Mouse (Mus musculus) limb, embryonic 15.5 days (tissue): Measurements from ENCODE around the gene Med24. TPM values are rescaled to one million over a fixed set of nuclear protein-coding genes. Genes with fewer than 3 reads are reported as not detected.

Experiments used
- ATAC-seq: fragments of 200-750 bp; cut with Nextera tagmentation; 2 replicates; pipeline ENCODE4 v1.8.0; 2017; ENCODE audit warnings: low read depth, moderate TSS enrichment; ENCODE audit not compliant: insufficient number of reproducible peaks, low FRiP score, low TSS enrichment
- H3K27ac ChIP-seq: fragments of 300-500 bp; sonication (generic); 2 replicates; pipeline ENCODE4 v1.5.1; 2015; ENCODE audit warnings: moderate library complexity, mild to moderate bottlenecking, inconsistent platforms
- H3K27me3 ChIP-seq: fragments of 300-500 bp; sonication (generic); 2 replicates; pipeline ENCODE4 v1.6.1; 2015; ENCODE audit warnings: inconsistent platforms
- H3K36me3 ChIP-seq: fragments of 300-500 bp; sonication (generic); 2 replicates; pipeline ENCODE4 v1.6.1; 2015; ENCODE audit warnings: inconsistent platforms
- H3K4me1 ChIP-seq: fragments of 300-500 bp; sonication (generic); 2 replicates; pipeline ENCODE4 v1.6.1; 2015; ENCODE audit warnings: inconsistent platforms
- H3K4me2 ChIP-seq: fragments of 300-500 bp; sonication (generic); 2 replicates; pipeline ENCODE4 v1.6.1; 2015; ENCODE audit warnings: mild to moderate bottlenecking, inconsistent platforms
- H3K4me3 ChIP-seq: fragments of 300-500 bp; sonication (generic); 2 replicates; pipeline ENCODE4 v1.5.1; 2015; ENCODE audit warnings: mild to moderate bottlenecking, inconsistent platforms
- H3K9ac ChIP-seq: fragments of 300-500 bp; sonication (generic); 2 replicates; pipeline ENCODE4 v1.6.1; 2015; ENCODE audit warnings: inconsistent platforms
- H3K9me3 ChIP-seq: fragments of 300-500 bp; sonication (generic); 2 replicates; pipeline ENCODE4 v1.6.1; 2016; ENCODE audit warnings: inconsistent platforms
- WGBS: fragments of 180-500 bp; shearing (Covaris S2); methylation state at CpG from one replicate; pipeline ENCODE4 v1.1.7; 2015; 5-methylcytosine and 5-hydroxymethylcytosine counted together
- polyA plus RNA-seq: library from polyadenylated mRNA; unstranded; fragments of >200 nt; fragmentation: Nextera tagmentation; extraction: Ambion mirVana; gene quantifications from 2 replicates; pipeline ENCODE4 v1.2.1, GENCODE M21; 2015

Gene Med24
- polyA plus RNA-seq, 1 experiment from 2014 or later, result 47.6 TPM

DNA sequence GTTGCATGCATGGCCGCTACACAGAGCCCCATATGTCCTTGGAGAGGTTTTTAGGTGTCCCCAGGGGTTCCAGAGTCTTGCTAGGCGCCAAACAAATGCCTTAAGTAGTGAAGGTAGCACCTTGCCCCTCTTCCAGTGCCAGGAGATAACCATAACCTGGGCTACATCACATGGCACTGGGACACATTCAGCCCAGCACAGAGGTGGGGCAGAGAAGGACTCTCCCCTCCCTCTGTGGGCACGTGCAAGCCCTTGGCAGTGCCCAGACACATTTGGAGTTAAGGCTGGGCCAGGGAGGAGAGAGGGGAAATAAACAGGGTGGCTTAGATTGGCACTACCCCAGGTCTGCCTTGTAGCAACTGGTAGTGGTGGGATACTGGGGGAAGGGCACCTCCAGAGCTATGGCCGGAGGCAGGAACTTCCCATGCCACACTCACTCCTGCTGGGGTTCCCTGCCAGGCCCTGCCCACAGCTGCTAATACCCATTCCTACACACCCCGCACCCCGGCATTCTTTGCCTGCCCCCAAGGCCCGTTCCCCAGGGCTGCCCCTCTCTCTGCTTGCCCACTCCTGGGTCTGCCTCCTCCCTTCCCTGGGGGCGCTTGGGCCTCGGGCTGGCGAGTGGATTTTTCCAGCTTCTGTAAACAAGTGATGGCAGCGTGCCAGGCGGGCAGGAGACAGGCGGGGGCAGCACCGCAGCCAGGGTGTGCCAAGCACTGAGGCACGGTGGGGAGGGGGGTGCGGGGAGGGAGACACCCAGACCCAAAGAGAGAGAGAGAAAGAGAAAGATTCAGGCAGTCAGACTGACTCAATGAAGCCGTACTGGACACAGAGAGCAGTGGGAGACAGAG lies 21.3 kb upstream of the Med24 start:
- Histone ChIP-seq H3K9ac (0 out of 2 replicates have a peak overlapping the region, but pooled peaks have one; percentile 2), H3K9me3 (no peaks in the 10 kb centered on the region), H3K36me3 (peaks cover 8% of the 10 kb centered on the region; the same call in 1 of the 2 replicates), H3K4me1 (peaks cover 94% of the 10 kb centered on the region), H3K27me3 (no peaks in the 10 kb centered on the region), H3K4me2 (peak overlapping the region; percentile 39), H3K4me3 (peak overlapping the region; percentile 9; the same call in 1 of the 2 replicates), H3K27ac (peak overlapping the region; percentile 86)
- ATAC-seq, result peak; percentile 35
- 27% methylated on average over 17 of the region's 17 CpGs for WGBS

DNA sequence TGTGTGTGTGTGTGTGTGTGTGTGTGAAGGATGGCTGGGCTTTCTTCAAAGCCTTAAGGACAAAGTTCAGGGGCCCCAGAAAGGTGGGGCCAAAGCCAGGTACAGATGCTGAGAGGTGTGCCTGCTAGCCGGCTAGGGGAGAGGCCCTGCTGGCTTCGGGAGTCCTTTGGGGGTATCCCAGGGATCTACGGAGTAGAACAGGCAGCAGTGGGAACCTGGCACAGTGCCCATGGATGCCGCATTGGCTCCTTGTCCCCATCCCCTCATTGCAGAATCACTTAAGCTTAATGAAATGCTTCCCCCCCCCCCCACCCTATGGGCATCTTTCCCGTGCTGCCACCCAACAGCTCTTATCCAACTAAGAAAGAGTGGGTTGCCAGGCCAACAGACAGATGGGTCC lies 20.5 kb upstream of the Med24 start:
- ATAC-seq, result no peak
- Histone ChIP-seq H3K9me3 (no peaks in the 10 kb centered on the region), H3K4me1 (peaks cover 98% of the 10 kb centered on the region), H3K4me3 (no peak overlapping the region), H3K36me3 (peaks cover 8% of the 10 kb centered on the region; the same call in 1 of the 2 replicates), H3K9ac (no peak overlapping the region), H3K4me2 (no peak overlapping the region), H3K27ac (peak overlapping the region; percentile 86), H3K27me3 (no peaks in the 10 kb centered on the region)
- WGBS, result 30% methylated on average over 5 of the region's 5 CpGs

DNA sequence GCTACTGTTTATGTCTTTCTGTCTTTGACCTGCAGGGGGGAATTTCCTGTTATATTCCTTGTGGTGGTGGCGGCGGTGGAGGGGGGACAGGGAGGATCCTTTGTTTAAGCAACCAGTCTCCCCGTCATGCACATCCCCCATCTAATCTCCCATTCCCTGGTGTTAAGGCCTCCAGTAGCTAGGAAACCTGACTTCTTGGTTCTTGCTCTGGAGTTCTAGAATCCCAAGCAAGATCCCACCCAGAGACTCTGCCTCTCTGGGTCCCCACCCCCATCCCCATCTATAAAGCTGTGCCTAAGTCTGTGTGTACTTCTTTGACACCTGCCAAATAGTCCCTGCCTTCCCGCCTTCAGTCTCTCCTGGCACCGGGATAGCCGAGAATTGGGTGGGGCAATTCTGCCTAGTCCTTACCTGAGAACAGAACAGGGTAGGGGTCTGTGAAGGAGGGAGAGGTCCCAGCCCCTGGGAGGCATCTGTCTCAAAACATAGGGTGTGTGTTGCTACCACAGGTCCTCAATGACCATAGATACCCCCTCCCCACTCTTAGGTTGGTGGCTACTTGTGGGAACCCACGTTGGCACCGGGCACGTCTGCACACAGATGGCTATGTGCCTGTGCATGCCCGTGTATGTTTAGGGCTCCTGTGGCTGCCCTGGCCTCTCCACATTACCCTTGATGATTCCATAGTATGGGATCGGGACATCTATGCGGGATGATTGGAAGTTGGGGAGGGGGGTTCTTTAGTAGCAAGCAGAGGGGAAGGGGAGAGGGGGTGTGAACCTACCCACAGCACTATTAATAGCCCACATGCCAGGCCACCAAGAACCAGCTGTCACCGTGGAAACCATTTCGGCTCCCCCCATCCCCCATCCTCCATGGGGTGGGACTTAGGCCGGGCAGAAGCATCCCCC lies 19.5 kb upstream of the Med24 start:
- Histone ChIP-seq H3K9ac (no peak overlapping the region), H3K4me1 (peaks cover 98% of the 10 kb centered on the region), H3K4me3 (no peak overlapping the region), H3K9me3 (no peaks in the 10 kb centered on the region), H3K27me3 (no peaks in the 10 kb centered on the region), H3K4me2 (peak overlapping the region; percentile 31), H3K36me3 (peaks cover 3% of the 10 kb centered on the region; the same call in 1 of the 2 replicates), H3K27ac (peak overlapping the region; percentile 86)
- no peak for ATAC-seq
- 24% methylated on average over 15 of the region's 15 CpGs for WGBS

DNA sequence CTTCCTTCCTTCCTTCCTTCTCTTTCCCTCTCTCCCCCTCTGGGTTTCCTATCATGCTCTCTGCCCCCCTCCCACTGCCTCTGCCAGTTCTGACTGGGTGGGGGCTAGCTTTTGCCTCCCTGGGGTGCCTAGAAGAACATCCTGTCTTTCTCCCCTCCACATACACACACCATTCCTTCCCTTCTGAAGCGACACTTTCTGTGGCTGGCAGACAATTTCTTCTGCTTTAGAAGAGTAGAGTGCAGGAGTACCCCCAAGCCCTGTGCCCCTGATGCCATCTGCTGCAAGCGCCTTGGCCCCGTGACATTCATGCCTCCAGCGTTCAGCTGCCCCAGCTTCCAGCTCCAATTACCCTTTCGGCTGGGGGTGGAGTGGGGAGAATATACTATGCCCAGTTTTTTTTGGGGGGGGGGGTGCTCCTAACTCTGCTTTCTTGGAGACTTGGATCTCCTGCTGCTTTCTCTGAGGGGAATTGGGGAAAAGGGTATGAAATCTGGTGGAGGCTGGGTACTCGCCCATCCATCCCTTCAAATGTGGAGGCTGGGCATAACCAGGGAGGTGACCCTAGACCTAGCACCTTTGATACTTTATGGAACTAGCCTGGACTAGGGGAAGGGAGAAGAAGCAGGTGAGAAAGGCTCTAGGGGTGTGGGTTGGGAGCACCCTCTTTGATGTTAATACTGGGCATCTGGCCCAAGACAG lies 18.7 kb upstream of the Med24 start:
- Histone ChIP-seq H3K4me1 (peaks cover 98% of the 10 kb centered on the region), H3K27ac (peak overlapping the region; percentile 78), H3K4me2 (peak overlapping the region; percentile 31), H3K36me3 (no peaks in the 10 kb centered on the region), H3K9me3 (no peaks in the 10 kb centered on the region), H3K27me3 (no peaks in the 10 kb centered on the region), H3K9ac (no peak overlapping the region), H3K4me3 (peak overlapping the region; percentile 13; the same call in 1 of the 2 replicates)
- 17% methylated on average over 6 of the region's 6 CpGs for WGBS
- no peak for ATAC-seq

DNA sequence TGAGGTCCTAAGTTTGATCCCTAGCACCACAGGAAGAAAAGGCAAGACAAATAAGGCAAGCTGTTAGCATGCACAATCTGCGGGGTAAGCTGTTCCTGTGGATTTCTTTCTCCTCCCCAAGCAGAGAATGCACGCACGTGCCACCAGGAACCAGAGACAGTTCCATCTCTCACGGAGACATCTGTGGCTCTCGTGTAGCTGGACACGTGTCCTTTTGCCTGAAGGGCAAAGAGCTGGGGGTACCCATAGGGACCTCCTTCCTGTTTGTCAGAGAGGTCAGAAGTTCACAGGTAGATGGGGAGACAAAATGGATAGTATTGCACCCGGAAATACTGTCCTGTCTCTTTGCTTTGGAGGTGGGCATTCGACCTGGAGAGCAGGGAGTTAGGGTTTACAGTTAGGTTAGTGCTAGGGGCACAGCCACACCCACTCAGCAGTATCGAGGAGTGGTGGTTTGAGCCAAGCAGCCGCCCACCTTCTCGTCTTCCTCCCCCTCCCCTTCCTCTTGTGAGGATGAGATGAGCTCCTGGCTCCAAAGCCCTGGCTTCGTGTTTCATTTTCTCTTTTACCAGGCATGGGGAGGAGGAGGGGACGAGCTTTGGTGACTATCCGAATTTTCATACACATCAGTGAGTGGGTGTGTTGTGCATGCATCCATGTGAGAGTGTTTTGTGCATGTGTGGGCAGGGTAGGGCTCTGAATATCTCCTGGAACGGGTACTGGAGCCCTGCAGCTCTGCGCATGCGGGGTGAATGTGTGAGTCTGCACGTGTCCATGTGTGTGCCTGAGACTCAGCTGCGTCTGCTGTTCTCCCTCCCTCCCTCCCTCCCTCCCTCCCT lies 17.8 kb upstream of the Med24 start:
- Histone ChIP-seq H3K9me3 (no peaks in the 10 kb centered on the region), H3K4me3 (peak overlapping the region; percentile 25), H3K27ac (peak overlapping the region; percentile 76), H3K27me3 (no peaks in the 10 kb centered on the region), H3K4me2 (peak overlapping the region; percentile 44), H3K4me1 (peaks cover 93% of the 10 kb centered on the region), H3K9ac (no peak overlapping the region), H3K36me3 (no peaks in the 10 kb centered on the region)
- WGBS, result 5% methylated on average over 19 of the region's 19 CpGs
- ATAC-seq, result peak; percentile 65; the same call in 1 of the 2 replicates

DNA sequence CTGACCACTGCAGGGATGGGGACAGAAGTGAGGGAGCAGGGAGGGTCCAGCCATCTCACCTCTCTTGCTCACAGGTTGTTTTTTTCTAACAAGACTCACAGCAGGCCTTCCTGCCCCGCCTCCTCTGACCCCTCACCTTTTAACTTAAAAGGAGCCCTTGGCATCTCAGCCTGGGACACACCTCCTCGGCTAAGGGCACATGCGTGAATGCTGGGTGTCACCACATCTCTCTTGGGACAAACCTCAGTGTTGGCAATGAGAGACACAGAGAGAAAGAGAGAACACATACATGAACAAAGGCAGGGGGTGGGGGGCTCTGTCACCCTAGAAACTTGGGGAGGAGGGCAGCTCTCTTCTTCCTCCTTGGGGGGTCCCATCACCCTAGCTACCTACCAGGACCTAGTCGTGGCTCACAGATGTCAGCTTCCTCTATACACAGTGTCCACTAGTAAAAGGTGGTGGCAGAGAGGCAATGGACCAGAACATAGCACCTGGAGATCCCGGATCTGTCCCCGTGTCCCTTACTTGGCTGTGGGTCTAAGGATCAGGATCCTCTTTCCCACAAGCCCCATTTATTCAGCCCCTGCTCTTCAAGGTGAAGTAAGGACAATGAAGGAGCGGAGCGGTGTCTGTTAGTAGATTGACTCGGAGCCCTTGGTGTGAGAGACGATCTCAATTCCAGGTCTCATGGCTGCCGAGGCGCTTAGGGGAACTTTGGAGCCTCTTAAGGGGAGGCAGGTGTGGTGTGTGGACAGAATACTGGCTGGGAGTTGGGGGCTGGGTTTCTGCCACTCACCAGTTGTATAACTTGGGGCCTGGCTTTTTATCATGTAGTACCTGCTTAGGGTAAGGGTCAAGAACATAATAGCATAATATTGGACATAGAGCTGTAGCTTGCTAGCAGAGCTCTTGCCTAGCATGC lies 17.0 kb upstream of the Med24 start:
- no peak overlapping the region for H3K9ac ChIP-seq
- ATAC-seq, result no peak
- peaks cover 87% of the 10 kb centered on the region for H3K4me1 ChIP-seq
- WGBS, result 47% methylated on average over 12 of the region's 12 CpGs
- H3K27ac ChIP-seq, result peak overlapping the region; percentile 76
- H3K36me3 ChIP-seq, result no peaks in the 10 kb centered on the region
- H3K27me3 ChIP-seq, result no peaks in the 10 kb centered on the region
- no peaks in the 10 kb centered on the region for H3K9me3 ChIP-seq
- H3K4me2 ChIP-seq, result no peak overlapping the region
- H3K4me3 ChIP-seq, result no peak overlapping the region

DNA sequence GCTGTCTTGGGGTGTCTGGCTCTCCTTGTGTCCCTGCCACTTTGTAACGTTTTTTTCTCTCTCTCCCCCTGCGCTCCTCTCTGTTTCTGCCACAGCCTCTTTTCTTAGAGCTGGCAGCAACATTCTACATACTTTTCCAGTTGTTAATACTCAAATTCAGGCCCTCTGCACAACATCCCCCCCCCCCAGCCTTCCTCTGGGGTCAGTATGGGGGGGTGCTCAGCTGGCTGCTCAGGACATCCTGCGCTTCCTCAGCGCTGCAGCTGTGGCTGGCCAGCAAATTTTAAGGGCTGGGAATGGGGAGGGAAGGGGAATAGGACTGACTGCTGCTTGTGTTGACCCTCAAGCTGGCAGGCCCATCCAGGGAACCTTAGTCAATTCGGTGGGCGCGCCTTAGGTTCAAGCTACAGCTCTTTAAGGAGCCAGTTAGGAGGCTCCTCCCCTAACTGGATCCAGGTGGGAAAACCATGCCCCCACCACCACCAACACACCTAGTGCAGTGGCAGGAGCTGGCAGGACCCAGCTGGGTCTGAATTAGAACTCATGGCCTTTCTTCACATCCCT lies 15.3 kb upstream of the Med24 start:
- ATAC-seq, result no peak
- Histone ChIP-seq H3K9ac (0 out of 2 replicates have a peak overlapping the region, but pooled peaks have one; percentile 20), H3K27ac (peak overlapping the region; percentile 92), H3K4me2 (peak overlapping the region; percentile 84), H3K36me3 (no peaks in the 10 kb centered on the region), H3K27me3 (no peaks in the 10 kb centered on the region), H3K4me1 (peaks cover 87% of the 10 kb centered on the region), H3K4me3 (peak overlapping the region; percentile 91), H3K9me3 (no peaks in the 10 kb centered on the region)
- 28% methylated on average over 7 of the region's 7 CpGs for WGBS

DNA sequence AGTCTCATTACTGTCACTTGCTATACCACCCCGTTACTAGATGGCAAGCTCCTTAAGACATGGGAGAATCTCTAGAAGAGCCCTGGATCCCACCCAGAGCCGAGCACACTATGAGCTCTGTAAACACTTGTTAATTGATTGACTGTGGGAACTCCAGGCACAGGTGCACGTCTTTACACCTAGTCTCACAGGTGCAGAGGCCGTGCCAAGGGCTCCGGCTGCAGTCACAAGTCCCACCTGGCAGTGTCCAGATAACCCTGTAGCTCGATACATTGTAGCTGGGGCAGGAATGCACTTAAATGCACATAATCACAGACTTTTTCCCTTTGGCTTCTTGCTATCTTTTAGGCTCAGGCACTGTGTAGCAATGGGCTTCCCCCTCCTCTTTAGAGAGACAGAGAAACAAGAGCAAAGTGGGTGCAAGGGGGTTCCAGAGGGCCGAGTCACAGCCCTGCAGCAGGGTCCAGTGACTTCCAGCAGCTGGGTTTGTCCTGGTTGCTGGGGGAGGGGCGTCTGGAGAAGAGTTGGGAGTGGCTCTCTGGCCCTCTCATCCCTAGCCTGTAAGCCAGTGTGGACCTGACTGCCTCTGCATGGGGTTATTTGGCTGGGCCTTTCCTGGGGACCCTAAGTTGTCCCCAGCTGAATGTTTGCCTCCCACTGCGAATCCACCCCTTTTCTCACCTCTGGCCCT lies 14.6 kb upstream of the Med24 start:
- Histone ChIP-seq H3K9ac (0 out of 2 replicates have a peak overlapping the region, but pooled peaks have one; percentile 20), H3K9me3 (no peaks in the 10 kb centered on the region), H3K4me3 (peak overlapping the region; percentile 91), H3K27ac (peak overlapping the region; percentile 92), H3K27me3 (no peaks in the 10 kb centered on the region), H3K4me2 (peak overlapping the region; percentile 84), H3K4me1 (peaks cover 79% of the 10 kb centered on the region), H3K36me3 (no peaks in the 10 kb centered on the region)
- 9% methylated on average over 9 of the region's 9 CpGs for WGBS
- no peak for ATAC-seq

DNA sequence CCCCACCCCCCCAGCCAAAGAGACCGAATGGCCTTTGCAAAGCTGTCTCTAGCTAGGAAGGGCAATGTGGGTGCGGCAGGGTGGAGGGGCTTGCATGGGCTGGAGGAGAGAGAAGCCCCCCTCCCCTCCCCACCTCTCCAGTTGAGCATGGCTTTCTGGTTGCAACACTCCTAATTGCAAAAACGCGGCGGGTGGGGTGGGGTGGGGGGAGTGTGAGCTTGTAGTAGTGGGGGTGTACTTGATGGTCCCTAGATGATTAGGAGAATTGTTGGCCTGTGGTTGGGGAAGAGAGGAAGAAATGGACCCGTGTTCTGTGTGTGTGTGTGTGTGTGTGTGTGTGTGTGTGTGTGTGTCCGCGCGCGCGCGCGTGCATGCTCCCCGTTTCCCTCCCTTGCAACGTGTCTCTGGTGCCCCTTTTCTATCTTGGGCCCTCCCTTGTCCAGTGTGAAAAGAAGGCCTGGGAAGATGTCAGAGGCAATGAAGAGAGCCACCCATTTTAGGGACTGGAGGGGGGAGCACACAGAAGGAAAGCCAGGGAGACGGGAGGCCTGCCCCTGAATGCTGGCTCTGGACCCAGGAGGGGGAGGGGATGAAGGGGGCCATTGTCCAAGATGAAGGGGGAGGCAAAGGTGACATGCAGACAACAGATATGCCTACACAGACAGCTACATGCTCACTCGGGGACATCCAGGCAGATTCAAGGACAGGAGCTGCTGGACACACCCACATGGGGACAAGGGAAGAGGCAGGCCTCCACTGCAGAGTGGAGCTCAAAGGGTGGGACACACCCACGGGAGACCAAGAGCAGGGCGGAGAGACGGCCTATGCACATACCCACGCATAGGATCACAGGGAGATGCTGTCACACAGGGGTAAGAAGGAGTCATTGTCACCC lies 13.4 kb upstream of the Med24 start:
- WGBS, result 5% methylated on average over 14 of the region's 21 CpGs
- H3K36me3 ChIP-seq, result no peaks in the 10 kb centered on the region

More for the DNA sequence above, 13.4 kb upstream of the Med24 start:
- peak overlapping the region; percentile 84 for H3K4me2 ChIP-seq
- ATAC-seq, result no peak
- H3K9ac ChIP-seq, result peak overlapping the region; percentile 96
- H3K27ac ChIP-seq, result peak overlapping the region; percentile 92
- H3K4me1 ChIP-seq, result peaks cover 70% of the 10 kb centered on the region
- H3K9me3 ChIP-seq, result no peaks in the 10 kb centered on the region
- no peaks in the 10 kb centered on the region for H3K27me3 ChIP-seq
- H3K4me3 ChIP-seq, result peak overlapping the region; percentile 91
